Mouse (Mus musculus) lung, adult 2 months (tissue): Measurements from ENCODE around the gene Gcgr.

Experiments
- CTCF ChIP-seq: fragments of 200-500 bp; IDR thresholded peaks from 2 replicates; pipeline ENCODE4 v1.5.1; 2011; ENCODE audit warnings: mild to moderate bottlenecking, low read length, control low read depth; ENCODE audit not compliant: insufficient read depth
- POLR2A ChIP-seq: fragments of 200-500 bp; IDR thresholded peaks from 2 replicates; pipeline ENCODE4 v1.6.1; 2011; ENCODE audit warnings: low read depth, mild to moderate bottlenecking, control low read depth, low read length, borderline replicate concordance; ENCODE audit errors: extremely low read depth

GRCm38 (mm10) chr11:120493911-120494310 is 36.6 kb upstream of the Gcgr start:
- no peak for TF ChIP-seq CTCF
- no peak for TF ChIP-seq POLR2A
